Mouse (Mus musculus): ENCODE data around the gene Cxcr1.

GRCm38 (mm10) chr1:74206642-74207041 lies 12.2 kb upstream of the Cxcr1 start:
- TF ChIP-seq CTCF (IDR thresholded peaks at IDR 0.05; ENCODE audit: low read depth) (no peak), EP300 (IDR thresholded peaks at IDR 0.05; ENCODE audit: low read depth) (no peak)
